Mouse (Mus musculus): ENCODE measurements around the gene Slc25a33.
"Not testable (repeated sequence)": the region's sequence is repeated elsewhere in the genome, so short reads cannot be mapped to it uniquely, and the experiment has no call there.

Slc25a33 gene

GRCm38 (mm10) chr4:149774094-149774470 is at the start of gene Slc25a33:
Slc25a33 (minus strand) TSS chr4:149774277.
- DNase-seq (ENCODE audit: extremely low spot score, low spot score) = peak; percentile 92

GRCm38 (mm10) chr4:149822586-149823196 is 48.6 kb upstream of the Slc25a33 start:
- no peak for DNase-seq (ENCODE audit: extremely low spot score, low spot score)

GRCm38 (mm10) chr4:149822126-149822525 is 48.0 kb upstream of the Slc25a33 start:
- DNase-seq (ENCODE audit: extremely low spot score, low spot score) = no peak

- DNase-seq (ENCODE audit: extremely low spot score, low spot score) = no peak
Observed at GRCm38 (mm10) chr4:149820569-149820968, 46.5 kb upstream of the Slc25a33 start.

GRCm38 (mm10) chr4:149819195-149819594 is 45.1 kb upstream of the Slc25a33 start:
- no peak for DNase-seq (ENCODE audit: extremely low spot score, low spot score)

- no peak for DNase-seq (ENCODE audit: extremely low spot score, low spot score)
Observed at GRCm38 (mm10) chr4:149816598-149816997, 42.5 kb upstream of the Slc25a33 start.

GRCm38 (mm10) chr4:149815586-149815985 is 41.5 kb upstream of the Slc25a33 start:
- DNase-seq (ENCODE audit: extremely low spot score, low spot score) = no peak

GRCm38 (mm10) chr4:149813409-149814184 is 39.5 kb upstream of the Slc25a33 start:
- no peak for DNase-seq (ENCODE audit: extremely low spot score, low spot score)

GRCm38 (mm10) chr4:149810372-149810771 is 36.3 kb upstream of the Slc25a33 start:
- not testable (repeated sequence) for DNase-seq (ENCODE audit: extremely low spot score, low spot score)

GRCm38 (mm10) chr4:149808584-149809227 is 34.6 kb upstream of the Slc25a33 start:
- peak; percentile 20 for DNase-seq (ENCODE audit: extremely low spot score, low spot score)

GRCm38 (mm10) chr4:149808060-149808567 is 34.0 kb upstream of the Slc25a33 start:
- no peak for DNase-seq (ENCODE audit: extremely low spot score, low spot score)

- DNase-seq (ENCODE audit: extremely low spot score, low spot score) = peak; percentile 96
Observed at GRCm38 (mm10) chr4:149806699-149807381, 32.8 kb upstream of the Slc25a33 start.

GRCm38 (mm10) chr4:149802269-149802668 is 28.2 kb upstream of the Slc25a33 start:
- DNase-seq (ENCODE audit: extremely low spot score, low spot score) = no peak

- DNase-seq (ENCODE audit: extremely low spot score, low spot score) = no peak
Observed at GRCm38 (mm10) chr4:149800576-149800975, 26.5 kb upstream of the Slc25a33 start.

GRCm38 (mm10) chr4:149800172-149800464 is 26.0 kb upstream of the Slc25a33 start:
- no peak for DNase-seq (ENCODE audit: extremely low spot score, low spot score)

- no peak for DNase-seq (ENCODE audit: extremely low spot score, low spot score)
Observed at GRCm38 (mm10) chr4:149799346-149800171, 25.5 kb upstream of the Slc25a33 start.

- no peak for DNase-seq (ENCODE audit: extremely low spot score, low spot score)
Observed at GRCm38 (mm10) chr4:149798684-149799309, 24.7 kb upstream of the Slc25a33 start.

- DNase-seq (ENCODE audit: extremely low spot score, low spot score) = no peak
Observed at GRCm38 (mm10) chr4:149798116-149798515, 24.0 kb upstream of the Slc25a33 start.

GRCm38 (mm10) chr4:149797220-149797610 is 23.1 kb upstream of the Slc25a33 start:
- no peak for DNase-seq (ENCODE audit: extremely low spot score, low spot score)

- no peak for DNase-seq (ENCODE audit: extremely low spot score, low spot score)
Observed at GRCm38 (mm10) chr4:149796567-149797219, 22.6 kb upstream of the Slc25a33 start.

Measured in neural tube, embryonic 10.5 days (tissue).